Mouse (Mus musculus) layer of hippocampus, adult 2 months (tissue): ENCODE results near the gene Abhd12. TPM values are rescaled to one million over a fixed set of nuclear protein-coding genes. Genes with fewer than 3 reads are reported as not detected.

Experiments
- DNase-seq, 2 experiments: peaks; one replicate each; pipeline ENCODE4 v3.0.0; 2022; ENCODE audit warnings: low spot score in 2 of 2
- H3K27ac ChIP-seq: fragments of 200-600 bp; 2 replicates; pipeline ENCODE4 v1.8.1; 2022
- H3K4me3 ChIP-seq: fragments of 200-600 bp; 2 replicates; pipeline ENCODE4 v1.8.1; 2022; ENCODE audit warnings: mild to moderate bottlenecking
- CTCF ChIP-seq: fragments of 200-600 bp; conservative IDR thresholded peaks from 2 replicates; pipeline ENCODE4 v1.8.1; 2022; ENCODE audit warnings: antibody characterized with exemption, mild to moderate bottlenecking, moderate library complexity
- total RNA-seq, 2 experiments: library from RNA; stranded (reverse); gene quantifications; 2 replicates each; pipeline ENCODE4 v1.2.3; 2021

Gene Abhd12
- total RNA-seq, 2 experiments from 2014 or later, result 314 to 317 TPM

GRCm38 (mm10) chr2:150834616-150835015 is 69.9 kb downstream of the Abhd12 start:
- no peak for TF ChIP-seq CTCF
- peak overlapping the region; percentile 6; the same call in 1 of the 2 replicates for H3K27ac ChIP-seq
- no peak for DNase-seq

GRCm38 (mm10) chr2:150832029-150832428 is 72.5 kb downstream of the Abhd12 start:
- TF ChIP-seq CTCF, result no peak
- no peak overlapping the region for H3K4me3 ChIP-seq
- peak overlapping the region; percentile 69 for H3K27ac ChIP-seq
- no peak for DNase-seq

More at GRCm38 (mm10) chr2:150834616-150835015, 69.9 kb downstream of the Abhd12 start:
- no peak overlapping the region for H3K4me3 ChIP-seq

GRCm38 (mm10) chr2:150830911-150831441 is 73.6 kb downstream of the Abhd12 start:
- no peak for DNase-seq
- H3K27ac ChIP-seq, result peak overlapping the region; percentile 69
- no peak for TF ChIP-seq CTCF
- H3K4me3 ChIP-seq, result no peak overlapping the region

- no peak for TF ChIP-seq CTCF
- H3K27ac ChIP-seq, result peak overlapping the region; percentile 69
- no peak for DNase-seq
- no peak overlapping the region for H3K4me3 ChIP-seq
Observed at GRCm38 (mm10) chr2:150830011-150830410, 74.5 kb downstream of the Abhd12 start.

- DNase-seq, result no peak
- peak; percentile 55 for TF ChIP-seq CTCF
- Histone ChIP-seq H3K4me3 (no peak overlapping the region), H3K27ac (peak overlapping the region; percentile 25; the same call in 1 of the 2 replicates)
Observed at GRCm38 (mm10) chr2:150828654-150829053, 75.9 kb downstream of the Abhd12 start.

GRCm38 (mm10) chr2:150828164-150828563 is 76.4 kb downstream of the Abhd12 start:
- peak; percentile 43; the same call in 1 of the 2 replicates for TF ChIP-seq CTCF
- DNase-seq, result no peak
- Histone ChIP-seq H3K27ac (peak overlapping the region; percentile 25; the same call in 1 of the 2 replicates), H3K4me3 (no peak overlapping the region)

GRCm38 (mm10) chr2:150826426-150826825 is 78.1 kb downstream of the Abhd12 start:
- Histone ChIP-seq H3K27ac (peak overlapping the region; percentile 53), H3K4me3 (no peak overlapping the region)
- no peak for DNase-seq
- TF ChIP-seq CTCF, result no peak

GRCm38 (mm10) chr2:150822987-150823386 is 81.6 kb downstream of the Abhd12 start:
- Histone ChIP-seq H3K27ac (peak overlapping the region; percentile 36; the same call in 1 of the 2 replicates), H3K4me3 (no peak overlapping the region)
- no peak for TF ChIP-seq CTCF
- DNase-seq, result no peak

GRCm38 (mm10) chr2:150820720-150821119 is 83.8 kb downstream of the Abhd12 start:
- TF ChIP-seq CTCF, result no peak
- peak overlapping the region; percentile 78 for H3K27ac ChIP-seq
- no peak overlapping the region for H3K4me3 ChIP-seq
- peak in 1 of 2 experiments; percentile 49 for DNase-seq

- Histone ChIP-seq H3K4me3 (no peak overlapping the region), H3K27ac (peak overlapping the region; percentile 78)
- TF ChIP-seq CTCF, result no peak
- no peak for DNase-seq
Observed at GRCm38 (mm10) chr2:150818742-150819141, 85.8 kb downstream of the Abhd12 start.

GRCm38 (mm10) chr2:150816676-150817402 is 87.7 kb downstream of the Abhd12 start:
- no peak for DNase-seq
- H3K4me3 ChIP-seq, result no peak overlapping the region
- peak overlapping the region; percentile 65 for H3K27ac ChIP-seq
- TF ChIP-seq CTCF, result no peak

GRCm38 (mm10) chr2:150812816-150813215 is 91.7 kb downstream of the Abhd12 start:
- Histone ChIP-seq H3K4me3 (no peak overlapping the region), H3K27ac (no peak overlapping the region)
- no peak for TF ChIP-seq CTCF
- no peak for DNase-seq

GRCm38 (mm10) chr2:150810603-150811002 is 93.9 kb downstream of the Abhd12 start:
- Histone ChIP-seq H3K4me3 (no peak overlapping the region), H3K27ac (no peak overlapping the region)
- TF ChIP-seq CTCF, result no peak
- no peak for DNase-seq

- peak overlapping the region; percentile 79 for H3K27ac ChIP-seq
- no peak overlapping the region for H3K4me3 ChIP-seq
- no peak for DNase-seq
- TF ChIP-seq CTCF, result no peak
Observed at GRCm38 (mm10) chr2:150808812-150809211, 95.7 kb downstream of the Abhd12 start.
